Mouse (Mus musculus) testis, adult 2 months (tissue): ENCODE data around the gene Gpr152.

Experiments
- CTCF ChIP-seq: fragments of 200-500 bp; IDR thresholded peaks from 2 replicates; pipeline ENCODE4 v1.5.1; 2012; ENCODE audit warnings: low read depth, mild to moderate bottlenecking, inconsistent platforms, low read length, moderate library complexity; ENCODE audit not compliant: control insufficient read depth, insufficient read depth, insufficient replicate concordance
- POLR2A ChIP-seq: fragments of 200-500 bp; IDR thresholded peaks from 2 replicates; pipeline ENCODE4 v1.6.1; 2012; ENCODE audit warnings: low read depth, mild to moderate bottlenecking, inconsistent platforms, low read length, moderate library complexity; ENCODE audit not compliant: control insufficient read depth

DNA sequence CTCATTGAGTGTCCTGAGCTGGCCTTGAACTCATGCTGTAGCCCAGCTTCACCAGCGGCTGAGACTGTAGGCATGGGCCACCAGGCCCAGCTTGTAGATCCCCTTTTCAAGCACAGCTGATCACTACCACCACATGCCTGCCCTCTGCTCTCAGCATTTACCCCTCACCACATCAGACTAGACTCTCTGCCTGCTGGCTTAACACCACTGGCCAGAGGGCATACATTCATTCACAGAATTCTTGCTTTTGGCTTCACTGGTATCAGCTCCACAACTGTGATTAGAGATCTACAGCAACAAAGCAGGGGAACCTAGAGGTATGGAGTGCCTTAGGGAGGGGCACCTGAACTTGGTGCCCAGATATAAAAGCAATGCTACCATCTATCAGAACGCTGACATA, 19.1 kb upstream of the Gpr152 start:
- no peak for TF ChIP-seq CTCF
- TF ChIP-seq POLR2A = no peak
